Mouse (Mus musculus) spleen, embryonic (tissue): ENCODE data around the gene Timm8a1.

Experiments used
- CTCF ChIA-PET: fragments of 350-600 bp; sonication (Branson Sonifier 250); formaldehyde crosslinking; loops from one replicate; lab custom pipeline; 2022; lab: Charles Lee

Gene Timm8a1

GRCm38 (mm10) chrX:134533346-134533745, 8.3 kb downstream of the Timm8a1 start:
- CTCF ChIA-PET, result interaction anchor here (0.5 kb wide), 1 partner anchor 46 kb away, joined by 4 read pairs; no protein-coding TSS in a partner anchor

- CTCF ChIA-PET, result no interaction called here
These were observed 16.4 kb downstream of the Timm8a1 start for GRCm38 (mm10) chrX:134525260-134525659.

- CTCF ChIA-PET, result no interaction called here
These were observed 17.9 kb downstream of the Timm8a1 start for GRCm38 (mm10) chrX:134523772-134524171.

- CTCF ChIA-PET, result no interaction called here
These were observed 32.2 kb downstream of the Timm8a1 start for GRCm38 (mm10) chrX:134509473-134509872.

GRCm38 (mm10) chrX:134507977-134508376, 33.7 kb downstream of the Timm8a1 start:
- CTCF ChIA-PET, result no interaction called here

- CTCF ChIA-PET, result interaction anchor here (0.7 kb wide), 1 partner anchor 368 kb away, joined by 3 read pairs; no protein-coding TSS in a partner anchor
These were observed 41.0 kb downstream of the Timm8a1 start for GRCm38 (mm10) chrX:134500651-134501050.
